Mouse (Mus musculus) midbrain, embryonic 14.5 days (tissue): ENCODE results near the gene Hint3. TPM values are rescaled to one million over a fixed set of nuclear protein-coding genes. Genes with fewer than 3 reads are reported as not detected.

ENCODE experiments used
- ATAC-seq: fragments of 200-750 bp; cut with Nextera tagmentation; 2 replicates; pipeline ENCODE4 v1.8.0; 2017; ENCODE audit warnings: moderate number of reproducible peaks, moderate library complexity; ENCODE audit not compliant: low FRiP score, low TSS enrichment
- DNase-seq: peaks from one replicate; pipeline ENCODE4 v3.0.0-alpha.2; 2015
- H3K27ac ChIP-seq: fragments of 300-500 bp; sonication (generic); replicated peaks from 2 replicates; pipeline ENCODE4 v1.5.1; 2014; ENCODE audit warnings: mild to moderate bottlenecking, low read depth, low read length, moderate library complexity
- H3K27me3 ChIP-seq: fragments of 300-500 bp; sonication (generic); 2 replicates; pipeline ENCODE4 v1.6.1; 2014; ENCODE audit warnings: low read length, control low read depth, mixed read lengths; ENCODE audit not compliant: control insufficient read depth, insufficient read depth
- H3K36me3 ChIP-seq: fragments of 300-500 bp; sonication (generic); 2 replicates; pipeline ENCODE4 v1.6.1; 2014; ENCODE audit warnings: low read length, control low read depth; ENCODE audit not compliant: control insufficient read depth, insufficient read depth
- H3K4me1 ChIP-seq: fragments of 300-500 bp; sonication (generic); 2 replicates; pipeline ENCODE4 v1.6.1; 2014; ENCODE audit warnings: mild to moderate bottlenecking, antibody characterized with exemption, low read length, control low read depth; ENCODE audit not compliant: control insufficient read depth, insufficient read depth
- H3K4me2 ChIP-seq: fragments of 300-500 bp; sonication (generic); 2 replicates; pipeline ENCODE4 v1.6.1; 2014; ENCODE audit warnings: mild to moderate bottlenecking, low read length, moderate library complexity
- H3K4me3 ChIP-seq: fragments of 300-500 bp; sonication (generic); replicated peaks from 2 replicates; pipeline ENCODE4 v1.5.1; 2014; ENCODE audit warnings: low read depth, low read length
- H3K9ac ChIP-seq: fragments of 300-500 bp; sonication (generic); replicated peaks from 2 replicates; pipeline ENCODE4 v1.6.1; 2014; ENCODE audit warnings: mild to moderate bottlenecking, low read length, moderate library complexity
- H3K9me3 ChIP-seq: fragments of 300-500 bp; sonication (generic); 2 replicates; pipeline ENCODE4 v1.6.1; 2016; ENCODE audit warnings: low read length, control low read depth, mixed read lengths; ENCODE audit not compliant: control insufficient read depth
- WGBS: fragments of 180-500 bp; shearing (Covaris S2); extraction: QIAGEN DNeasy Blood & Tissue Kit; methylation state at CpG from one replicate; pipeline ENCODE4 v1.1.7; 2014; 5-methylcytosine and 5-hydroxymethylcytosine counted together
- polyA plus RNA-seq: library from polyadenylated mRNA; unstranded; fragments of >200 nt; fragmentation: Nextera tagmentation; extraction: Ambion mirVana; gene quantifications from 2 replicates; pipeline ENCODE4 v1.2.1, GENCODE M21; 2014

Hint3 gene
- polyA plus RNA-seq, 1 experiment from 2014 or later = 21.8 TPM

DNA sequence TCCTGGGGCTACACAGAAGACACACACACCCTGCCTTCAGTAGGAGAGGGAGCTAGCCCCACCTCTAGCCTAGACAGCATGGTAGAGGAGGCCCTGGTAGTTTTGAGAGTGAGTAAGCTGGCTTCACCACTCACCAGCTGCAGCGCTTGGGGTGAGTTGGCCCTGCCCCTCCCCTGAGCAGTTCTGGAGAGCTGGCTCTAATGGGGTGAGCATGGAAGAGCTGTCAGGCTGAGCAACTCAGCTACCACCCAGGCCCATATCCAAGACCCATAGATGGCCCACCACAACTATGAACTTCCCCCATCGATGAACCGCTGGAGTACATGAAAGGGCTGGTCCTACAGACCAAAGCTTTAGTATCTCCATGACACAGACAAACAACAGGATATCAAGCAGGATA is 64.8 kb downstream of the Hint3 start:
- Histone ChIP-seq H3K9ac (no peak overlapping the region), H3K4me2 (no peak overlapping the region), H3K9me3 (no peaks in the 10 kb centered on the region), H3K36me3 (peaks cover 45% of the 10 kb centered on the region), H3K27me3 (no peaks in the 10 kb centered on the region), H3K27ac (no peak overlapping the region), H3K4me1 (no peaks in the 10 kb centered on the region), H3K4me3 (no peak overlapping the region)
- DNase-seq = no peak
- no peak; the same call in 1 of the 2 replicates for ATAC-seq
- 98% methylated on average over 3 of the region's 3 CpGs for WGBS

Other genes with a start within 250 kb of the Hint3 start
- 19.7 TPM in 2 replicates for gene Trmt11, start 28.9 kb downstream of the Hint3 start, polyA plus RNA-seq
- gene Ncoa7, start 173.7 kb upstream of the Hint3 start, polyA plus RNA-seq = 18.5 and 19.2 TPM in 2 replicates
- 2.5 and 3.0 TPM in 2 replicates for gene Hey2, start 213.2 kb upstream of the Hint3 start, polyA plus RNA-seq